Mouse (Mus musculus): Measurements from ENCODE around the gene Snx29. TPM values are rescaled to one million over a fixed set of nuclear protein-coding genes. Genes with fewer than 3 reads are reported as not detected.

Gene Snx29
- total and polyA plus RNA-seq, 3 experiments: 1.2 to 3.2 (median 3.1) TPM

DNA sequence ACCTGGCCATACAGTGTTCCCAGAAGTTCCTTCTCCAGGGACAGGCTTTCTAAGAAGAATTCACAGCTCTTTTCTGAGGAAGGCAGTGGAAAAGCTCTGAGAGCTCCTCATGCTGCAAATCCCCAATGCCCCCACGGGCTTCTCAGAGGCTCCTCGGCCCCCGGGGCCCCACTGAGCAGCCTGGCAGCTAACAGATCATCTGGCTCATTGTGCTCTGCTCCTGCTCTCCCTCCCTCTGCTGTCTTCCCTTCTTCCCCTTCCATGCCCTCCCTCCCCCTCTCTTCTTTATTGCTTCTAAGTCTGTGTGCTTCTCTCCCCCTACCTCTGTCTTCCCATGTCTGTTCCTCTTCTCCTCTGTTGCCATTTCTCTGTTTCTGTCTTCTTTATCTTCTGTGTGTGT is 314.2 kb downstream of the Snx29 start:
- Histone ChIP-seq H3K27ac (ENCODE audit: insufficient read depth, low read depth) (no peak overlapping the region), H3K9me3 (replicated peaks; ENCODE audit: low read length) (no peaks in the 10 kb centered on the region), H3K9ac (ENCODE audit: insufficient read depth, low read depth) (no peak overlapping the region), H3K79me2 (replicated peaks; ENCODE audit: control insufficient read depth, extremely low read depth, insufficient read depth, poor library complexity, severe bottlenecking) (no peaks in the 10 kb centered on the region), H3K4me1 (ENCODE audit: control insufficient read depth in 1 of 2, insufficient read depth in 2 of 2) (peaks cover 3 to 23% of the 10 kb centered on the region in 2 experiments; a peak in 3 of 4 replicates), H3K27me3 (replicated peaks) (no peaks in the 10 kb centered on the region), H3K4me2 (ENCODE audit: insufficient read depth, low read depth, poor library complexity, severe bottlenecking) (no peak overlapping the region), H3K36me3 (replicated peaks in 1 of 2; ENCODE audit: control insufficient read depth in 1 of 2, insufficient read depth in 1 of 2, low read length in 1 of 2) (peaks cover 0 to 3% of the 10 kb centered on the region in 2 experiments), H3K4me3 (replicated peaks in 1 of 3; ENCODE audit: low read depth in 2 of 3, low read length in 2 of 3, poor library complexity in 1 of 3) (no peak overlapping the region)
- DNase-seq (ENCODE audit: extremely low read depth): no peak
- in situ Hi-C loops (cut with MboI; ENCODE audit: low pct_ligation_motif_present, low pct_unique_long_range_greater_than_20kb, low sequenced_read_pairs): no loop called here
- TF ChIP-seq ETS1 (conservative IDR thresholded peaks at IDR 0.05; ENCODE audit: low read depth, low read length) (no peak), MEF2A (IDR thresholded peaks at IDR 0.05; ENCODE audit: borderline replicate concordance, low read depth, low read length) (no peak), TCF12 (IDR thresholded peaks at IDR 0.05; ENCODE audit: low read depth, low read length) (no peak), MAFK (IDR thresholded peaks at IDR 0.05; ENCODE audit: insufficient replicate concordance, low read length) (no peak), BHLHE40 (IDR thresholded peaks at IDR 0.05; ENCODE audit: low read depth, low read length) (no peak), IRF4 (IDR thresholded peaks at IDR 0.05; ENCODE audit: low read depth, low read length) (no peak), ELF1 (IDR thresholded peaks at IDR 0.05; ENCODE audit: low read depth, low read length) (no peak), MXI1 (IDR thresholded peaks at IDR 0.05; ENCODE audit: low read depth, low read length) (no peak), ZKSCAN1 (IDR thresholded peaks at IDR 0.05; ENCODE audit: borderline replicate concordance, low read depth, low read length) (no peak), POLR2AphosphoS2 (IDR thresholded peaks at IDR 0.05; ENCODE audit: low read depth, low read length) (no peak), JUN (IDR thresholded peaks at IDR 0.05; ENCODE audit: insufficient read depth, low read depth, low read length) (no peak), RAD21 (IDR thresholded peaks at IDR 0.05; ENCODE audit: low read depth, low read length) (no peak), CHD2 (IDR thresholded peaks at IDR 0.05; ENCODE audit: low read length) (no peak), ZMIZ1 (IDR thresholded peaks at IDR 0.05; ENCODE audit: low read depth, low read length) (no peak), USF2 (conservative IDR thresholded peaks at IDR 0.05; ENCODE audit: low read depth, low read length) (no peak), TBP (conservative IDR thresholded peaks at IDR 0.05; ENCODE audit: low read depth, low read length) (no peak)
- dilution Hi-C loops (cut with MboI; ENCODE audit: extremely low pct_ligation_motif_present, extremely low pct_unique_long_range_greater_than_20kb, low sequenced_read_pairs): no loop called here

DNA sequence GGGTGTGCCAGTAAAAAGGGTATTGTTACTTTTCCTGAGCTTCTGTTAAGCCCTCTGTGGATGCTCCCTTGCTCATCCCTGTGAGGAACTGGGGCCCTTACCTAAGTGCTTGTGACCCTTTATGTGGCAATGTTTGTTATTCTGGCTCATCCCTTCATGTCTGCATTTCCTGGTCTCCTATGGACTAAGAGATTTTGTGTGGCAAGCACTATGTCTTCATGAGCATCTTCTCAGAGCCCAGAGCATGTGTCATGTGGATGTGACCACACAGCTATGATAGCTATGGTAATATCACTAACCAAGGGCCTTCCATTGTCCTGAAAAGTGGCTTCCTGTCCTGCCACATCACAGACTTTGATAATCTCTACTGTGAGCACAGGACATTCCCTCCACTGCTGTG is 315.1 kb downstream of the Snx29 start:
- dilution Hi-C loops (cut with MboI; ENCODE audit: extremely low pct_ligation_motif_present, extremely low pct_unique_long_range_greater_than_20kb, low sequenced_read_pairs): no loop called here
- TF ChIP-seq RCOR1 (conservative IDR thresholded peaks at IDR 0.05; ENCODE audit: low read depth, low read length) (no peak), TBP (conservative IDR thresholded peaks at IDR 0.05; ENCODE audit: low read depth, low read length) (no peak), CTCF (conservative IDR thresholded peaks at IDR 0.05 in 1 of 2, IDR thresholded peaks at IDR 0.05 in 1 of 2; ENCODE audit: low read depth in 2 of 2, low read length in 2 of 2) (no peak), POLR2AphosphoS2 (IDR thresholded peaks at IDR 0.05; ENCODE audit: low read depth, low read length) (no peak), SMC3 (IDR thresholded peaks at IDR 0.05; ENCODE audit: low read depth, low read length) (no peak), CHD1 (IDR thresholded peaks at IDR 0.05; ENCODE audit: low read depth, low read length) (no peak), ETS1 (conservative IDR thresholded peaks at IDR 0.05; ENCODE audit: low read depth, low read length) (no peak), ELF1 (IDR thresholded peaks at IDR 0.05; ENCODE audit: low read depth, low read length) (no peak), JUND (conservative IDR thresholded peaks at IDR 0.05; ENCODE audit: low read depth, low read length) (no peak), NELFE (IDR thresholded peaks at IDR 0.05; ENCODE audit: low read depth, low read length) (no peak), ZC3H11A (IDR thresholded peaks at IDR 0.05; ENCODE audit: low read depth, low read length) (no peak), EP300 (IDR thresholded peaks at IDR 0.05; ENCODE audit: low read length) (no peak), MAX (IDR thresholded peaks at IDR 0.05; ENCODE audit: low read length) (no peak), NRF1 (IDR thresholded peaks at IDR 0.05; ENCODE audit: low read depth, low read length) (no peak), IRF4 (IDR thresholded peaks at IDR 0.05; ENCODE audit: low read depth, low read length) (no peak), SIN3A (IDR thresholded peaks at IDR 0.05; ENCODE audit: low read length) (no peak), MYC (IDR thresholded peaks at IDR 0.05; ENCODE audit: low read depth, low read length) (no peak), ZNF384 (IDR thresholded peaks at IDR 0.05; ENCODE audit: low read depth, low read length) (no peak)
- H3K9ac ChIP-seq (ENCODE audit: insufficient read depth, low read depth): no peak overlapping the region
- H3K27ac ChIP-seq (ENCODE audit: insufficient read depth, low read depth): no peak overlapping the region
- H3K4me3 ChIP-seq (replicated peaks in 1 of 3; ENCODE audit: low read depth in 2 of 3, low read length in 2 of 3, poor library complexity in 1 of 3): no peak overlapping the region
- peaks cover 3 to 17% of the 10 kb centered on the region in 2 experiments; a peak in 3 of 4 replicates for H3K4me1 ChIP-seq (ENCODE audit: control insufficient read depth in 1 of 2, insufficient read depth in 2 of 2)
- H3K36me3 ChIP-seq (replicated peaks in 1 of 2; ENCODE audit: control insufficient read depth in 1 of 2, insufficient read depth in 1 of 2, low read length in 1 of 2): peaks cover 0 to 2% of the 10 kb centered on the region in 2 experiments
- H3K9me3 ChIP-seq (replicated peaks; ENCODE audit: low read length): no peaks in the 10 kb centered on the region
- H3K79me2 ChIP-seq (replicated peaks; ENCODE audit: control insufficient read depth, extremely low read depth, insufficient read depth, poor library complexity, severe bottlenecking): no peaks in the 10 kb centered on the region
- H3K27me3 ChIP-seq (replicated peaks): no peaks in the 10 kb centered on the region
- in situ Hi-C loops (cut with MboI; ENCODE audit: low pct_ligation_motif_present, low pct_unique_long_range_greater_than_20kb, low sequenced_read_pairs): no loop called here
- H3K4me2 ChIP-seq (ENCODE audit: insufficient read depth, low read depth, poor library complexity, severe bottlenecking): no peak overlapping the region
- no peak for DNase-seq (ENCODE audit: extremely low read depth)

Data from CH12.LX (cell line).